Mouse (Mus musculus): Measurements from ENCODE around the gene Gm20388.

DNA sequence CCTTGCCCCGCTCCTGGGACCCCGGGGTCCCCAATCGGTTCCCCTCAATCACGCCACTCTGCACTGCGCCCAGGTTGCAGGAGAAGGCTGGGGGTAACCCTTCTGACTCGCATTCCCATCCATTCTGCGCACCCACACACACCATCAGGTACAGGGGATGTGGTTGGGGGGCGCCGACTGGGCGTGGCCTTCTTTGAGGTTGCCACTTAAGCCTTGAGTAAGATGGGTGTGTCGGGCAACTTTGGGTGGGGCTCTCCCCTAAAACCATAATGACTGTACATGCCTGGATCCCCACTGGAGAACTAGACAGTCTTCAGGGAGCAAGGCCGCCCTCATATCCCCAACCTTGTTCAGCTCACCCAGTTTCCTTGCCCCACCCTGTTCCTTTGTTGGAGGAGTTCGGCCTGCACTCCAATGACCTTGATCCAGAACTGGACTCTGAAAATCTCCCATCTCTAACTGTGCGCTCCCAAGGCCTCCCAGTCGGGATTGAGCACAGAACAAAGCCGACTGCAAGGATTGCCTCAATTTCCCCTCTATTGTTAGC is 3501.2 kb downstream of the Gm20388 start:
- TF ChIP-seq CTCF (IDR thresholded peaks at IDR 0.05; ENCODE audit: low read depth, low read length) (no peak), EP300 (IDR thresholded peaks at IDR 0.05; ENCODE audit: insufficient read depth, low read depth, low read length) (no peak)

Data from ES-Bruce4 (cell line).